ENCODE assay signal across 8 mouse cellular contexts in genomic region chr2:173000921-173001320, GRCm38 (mm10). TPM values are rescaled to one million over a fixed set of nuclear protein-coding genes. Genes with fewer than 3 reads are reported as not detected.
DNase-seq lines count a peak whose midpoint lies in the region; ATAC-seq lines count a peak whose summit lies in the region.

No protein-coding gene starts in this region.

- WGBS in neural tube, embryonic 15.5 days = 20% methylated on average over 8 of the region's 8 CpGs

- peak overlapping the region; percentile 76 for H3K4me3 ChIP-seq in neural tube, embryonic 15.5 days (replicated peaks)

- H3K27ac ChIP-seq in neural tube, embryonic 15.5 days (replicated peaks) = peak overlapping the region; percentile 84

- peaks cover 19% of the 10 kb centered on the region for H3K4me1 ChIP-seq in neural tube, embryonic 15.5 days

- H3K4me2 ChIP-seq in neural tube, embryonic 15.5 days = peak overlapping the region; percentile 92

- no peaks in the 10 kb centered on the region for H3K9me3 ChIP-seq in neural tube, embryonic 15.5 days (replicated peaks)

- DNase-seq in frontal cortex, postnatal 25 days (ENCODE audit: low spot score in 2 of 2) = no peak
- peak; percentile 11 for DNase-seq in thymus, postnatal 0 days (ENCODE audit: low spot score)
- DNase-seq in thymus, postnatal 25 days = no peak
- DNase-seq in layer of hippocampus, adult 9-10 months (ENCODE audit: low spot score) = peak; percentile 55
- DNase-seq in thymus, postnatal 4 days = no peak
- DNase-seq in kidney, adult 11 months = no peak

- peak; percentile 31; the same call in 1 of the 2 replicates for ATAC-seq in frontal cortex, adult (ENCODE audit: low TSS enrichment)
- no peak for ATAC-seq in neural tube, embryonic 15.5 days (ENCODE audit: low FRiP score)

- peaks cover 34% of the 10 kb centered on the region for H3K36me3 ChIP-seq in neural tube, embryonic 15.5 days

- no peaks in the 10 kb centered on the region; the same call in 1 of the 2 replicates for H3K27me3 ChIP-seq in neural tube, embryonic 15.5 days (replicated peaks)

- peak overlapping the region; percentile 75 for H3K9ac ChIP-seq in neural tube, embryonic 15.5 days (replicated peaks)

RNA-seq across cellular contexts. Expression of gene Rae1, which starts 1.0 kb away (rescaled TPM):
- polyA plus RNA-seq in thymus, postnatal 0 days (2015; fragmentation: Nextera tagmentation; extraction: Ambion mirVana) = 138 and 142 TPM in 2 replicates
- polyA plus RNA-seq in neural tube, embryonic 15.5 days (2015; fragmentation: Nextera tagmentation; extraction: Ambion mirVana) = 109 and 117 TPM in 2 replicates

RNA-seq across cellular contexts. Expression of gene Rbm38, which starts 19.4 kb away (rescaled TPM):
- polyA plus RNA-seq in thymus, postnatal 0 days (2015; fragmentation: Nextera tagmentation; extraction: Ambion mirVana) = 144 and 151 TPM in 2 replicates
- 11.5 and 22.7 TPM in 2 replicates for polyA plus RNA-seq in neural tube, embryonic 15.5 days (2015; fragmentation: Nextera tagmentation; extraction: Ambion mirVana)

RNA-seq across cellular contexts. Expression of gene Spo11, which starts 23.4 kb away (rescaled TPM):
- 66.2 and 75.4 TPM in 2 replicates for polyA plus RNA-seq in thymus, postnatal 0 days (2015; fragmentation: Nextera tagmentation; extraction: Ambion mirVana)
- 0.44 and 1.1 TPM in 2 replicates for polyA plus RNA-seq in neural tube, embryonic 15.5 days (2015; fragmentation: Nextera tagmentation; extraction: Ambion mirVana)

Comparison
In these comparisons a context has a peak if more than half of its experiments do, and no peak if none do; other contexts are left out.
1. DNase-seq: peak in thymus, postnatal 0 days (single experiment) and layer of hippocampus, adult 9-10 months (single experiment); none in frontal cortex, postnatal 25 days (0 of 2), thymus, postnatal 25 days (single experiment), thymus, postnatal 4 days (single experiment) and kidney, adult 11 months (single experiment).
2. RNA of gene Spo11, which starts 23.4 kb away (polyA plus RNA-seq): 66.2 to 75.4 TPM in thymus, postnatal 0 days; 0.44 to 1.1 TPM in neural tube, embryonic 15.5 days; every median in the first group is over 10 times any median in the second.